Mouse (Mus musculus) adrenal gland, postnatal 36 days (tissue): ENCODE measurements around the gene Efna2. TPM values are rescaled to one million over a fixed set of nuclear protein-coding genes. Genes with fewer than 3 reads are reported as not detected.

Experiments used
- DNase-seq, 2 experiments: peaks; one replicate each; pipeline ENCODE4 v3.0.0; 2021; ENCODE audit warnings: mixed read lengths in 1 of 2
- total RNA-seq, 2 experiments: library from RNA; stranded (reverse); gene quantifications; 2 replicates each; pipeline ENCODE4 v1.2.3; 2021

Efna2 gene
- total RNA-seq, 2 experiments from 2014 or later: 2.4 to 3.2 TPM

GRCm38 (mm10) chr10:80141786-80142529 is 37.3 kb upstream of the Efna2 start:
- DNase-seq: peak; percentile 95 to 97

- no peak for DNase-seq
These were observed 36.8 kb upstream of the Efna2 start for GRCm38 (mm10) chr10:80142530-80142925.

- DNase-seq: no peak
These were observed 35.6 kb upstream of the Efna2 start for GRCm38 (mm10) chr10:80143664-80144063.

- no peak for DNase-seq
These were observed 35.1 kb upstream of the Efna2 start for GRCm38 (mm10) chr10:80144159-80144558.

GRCm38 (mm10) chr10:80144864-80145838 is 34.1 kb upstream of the Efna2 start:
- peak; percentile 80 to 86 for DNase-seq

- no peak for DNase-seq
These were observed 33.4 kb upstream of the Efna2 start for GRCm38 (mm10) chr10:80145896-80146295.

GRCm38 (mm10) chr10:80146568-80147011 is 32.7 kb upstream of the Efna2 start:
- no peak for DNase-seq

GRCm38 (mm10) chr10:80147146-80147718 is 32.0 kb upstream of the Efna2 start:
- no peak for DNase-seq

GRCm38 (mm10) chr10:80147719-80148601 is 31.3 kb upstream of the Efna2 start, which contains the start of gene Midn:
Gene Midn, plus strand, starts transcription at chr10:80148272.
- peak; percentile 93 for DNase-seq

- peak; percentile 97 for DNase-seq
These were observed 30.5 kb upstream of the Efna2 start for GRCm38 (mm10) chr10:80148610-80149290.

- DNase-seq: peak; percentile 97 to 98
These were observed 29.7 kb upstream of the Efna2 start for GRCm38 (mm10) chr10:80149291-80150225.

- DNase-seq: peak in 1 of 2 experiments; percentile 65
These were observed 28.8 kb upstream of the Efna2 start for GRCm38 (mm10) chr10:80150226-80151210.

- DNase-seq: peak; percentile 76 to 86
These were observed 27.9 kb upstream of the Efna2 start for GRCm38 (mm10) chr10:80151211-80152034.

GRCm38 (mm10) chr10:80152071-80152872 is 27.0 kb upstream of the Efna2 start:
- peak; percentile 49 to 64 for DNase-seq

GRCm38 (mm10) chr10:80152873-80153260 is 26.4 kb upstream of the Efna2 start:
- DNase-seq: peak; percentile 87 to 91

GRCm38 (mm10) chr10:80153713-80154112 is 25.6 kb upstream of the Efna2 start:
- DNase-seq: peak in 1 of 2 experiments; percentile 35
